Mouse (Mus musculus) heart, adult 2 months (tissue): Measurements from ENCODE around the gene Dnajc1.

ENCODE experiments used
- CTCF ChIP-seq: fragments of 200-600 bp; IDR thresholded peaks from 2 replicates; pipeline ENCODE4 v1.8.1; 2022; ENCODE audit warnings: antibody characterized with exemption, mild to moderate bottlenecking, moderate library complexity
- EP300 ChIP-seq: fragments of 200-500 bp; IDR thresholded peaks from 2 replicates; pipeline ENCODE4 v1.6.1; 2011; ENCODE audit warnings: low read depth, low read length, control low read depth; ENCODE audit not compliant: insufficient read depth
- POLR2A ChIP-seq: fragments of 200-500 bp; IDR thresholded peaks from 2 replicates; pipeline ENCODE4 v1.6.1; 2011; ENCODE audit warnings: mild to moderate bottlenecking, low read depth, low read length, control low read depth; ENCODE audit not compliant: insufficient read depth

DNA sequence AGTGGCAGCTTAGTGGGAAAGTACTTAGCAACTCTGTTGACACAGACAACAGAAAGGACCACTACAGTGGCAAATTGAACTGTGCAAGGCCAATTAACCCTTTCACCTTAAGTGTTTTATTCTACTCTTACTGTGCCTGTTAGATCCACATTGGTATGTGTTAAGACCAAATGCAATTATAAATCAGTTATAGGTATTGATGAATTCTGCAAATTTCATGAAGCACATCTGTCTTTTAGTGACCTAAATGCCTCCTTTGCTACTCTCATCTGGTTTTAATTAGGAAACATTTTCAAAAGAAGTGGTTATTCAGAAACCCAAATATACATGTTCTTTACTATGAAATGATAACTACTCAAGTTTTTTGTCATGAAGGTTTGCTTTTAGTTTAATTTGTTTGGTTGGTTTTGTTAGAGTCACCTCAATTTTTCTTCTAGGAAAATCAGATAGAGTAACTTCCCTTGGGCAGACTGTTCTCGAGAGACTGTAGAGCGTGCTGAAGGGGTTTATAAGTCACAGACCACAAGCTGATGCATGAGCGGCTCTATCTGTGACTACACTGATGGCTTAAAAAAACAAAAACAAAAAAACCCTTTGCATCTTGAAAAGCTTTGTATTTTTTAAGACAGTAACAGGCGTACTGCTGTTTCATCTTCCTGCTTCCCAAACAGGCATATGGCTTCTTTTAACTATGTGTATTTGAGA, 21.7 kb downstream of the Dnajc1 start:
- no peak for TF ChIP-seq EP300
- no peak for TF ChIP-seq CTCF
- no peak for TF ChIP-seq POLR2A
